Mouse (Mus musculus): Measurements from ENCODE around the gene Zfp568.

Zfp568 gene

DNA sequence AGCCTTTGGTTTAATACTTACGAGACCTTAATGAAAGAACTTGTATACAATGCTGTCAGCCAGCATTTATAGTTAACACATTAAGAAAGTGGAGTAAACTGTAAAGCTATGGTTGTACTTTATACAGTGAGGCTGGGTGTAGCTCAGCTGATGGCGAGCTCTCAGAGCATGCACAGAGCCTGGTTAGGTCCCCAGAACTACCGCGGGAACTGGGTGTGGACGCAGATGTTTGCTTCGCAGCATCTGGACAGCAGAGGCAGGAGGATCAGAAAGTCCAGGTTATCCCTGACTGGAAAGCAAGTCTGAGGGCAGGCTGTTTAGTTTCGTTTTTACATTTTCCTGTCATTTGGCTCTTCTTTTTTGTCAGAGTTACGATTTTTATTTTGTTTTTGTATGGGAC lies 8.9 kb downstream of the Zfp568 start:
- DNase-seq (ENCODE audit: low spot score), result no peak

DNA sequence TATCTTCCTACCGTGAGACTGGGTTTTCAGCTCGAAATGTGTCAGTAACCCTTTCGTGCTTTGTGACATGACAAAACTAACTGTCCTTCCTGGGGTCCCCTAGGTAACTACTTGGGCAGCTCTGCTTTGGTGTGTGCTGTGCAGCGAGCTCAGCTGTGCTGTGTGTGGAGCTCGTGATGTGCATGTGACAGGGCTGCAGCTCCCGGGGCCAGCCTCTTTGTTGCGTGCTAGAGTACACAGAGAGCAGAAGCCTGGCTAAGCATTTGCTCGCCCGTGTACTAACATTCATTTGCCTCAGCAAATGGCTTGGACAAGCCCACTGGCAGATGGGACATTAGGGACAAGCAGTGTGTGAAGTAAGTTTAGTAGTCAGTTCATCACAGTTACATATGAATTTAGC lies 9.6 kb downstream of the Zfp568 start:
- DNase-seq (ENCODE audit: low spot score), result no peak

DNA sequence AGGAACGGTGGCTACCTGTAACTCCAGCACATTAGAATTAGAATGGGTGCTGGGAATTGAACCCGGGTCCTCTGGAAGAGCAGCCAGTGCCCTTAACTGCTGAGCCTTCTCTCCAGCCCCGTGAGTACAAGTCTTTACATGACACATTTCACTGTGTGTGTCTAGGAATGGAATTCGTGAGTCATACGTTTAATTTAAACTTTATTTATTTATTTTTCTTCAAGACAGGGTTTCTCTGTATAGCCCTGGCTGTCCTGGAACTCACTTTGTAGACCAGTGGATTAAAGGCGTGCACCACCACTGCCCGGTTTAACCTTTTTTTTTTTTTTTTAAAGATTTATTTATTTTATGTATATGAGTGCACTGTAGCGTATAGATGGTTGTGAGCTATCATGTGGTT lies 11.4 kb downstream of the Zfp568 start:
- no peak for DNase-seq (ENCODE audit: low spot score)

DNA sequence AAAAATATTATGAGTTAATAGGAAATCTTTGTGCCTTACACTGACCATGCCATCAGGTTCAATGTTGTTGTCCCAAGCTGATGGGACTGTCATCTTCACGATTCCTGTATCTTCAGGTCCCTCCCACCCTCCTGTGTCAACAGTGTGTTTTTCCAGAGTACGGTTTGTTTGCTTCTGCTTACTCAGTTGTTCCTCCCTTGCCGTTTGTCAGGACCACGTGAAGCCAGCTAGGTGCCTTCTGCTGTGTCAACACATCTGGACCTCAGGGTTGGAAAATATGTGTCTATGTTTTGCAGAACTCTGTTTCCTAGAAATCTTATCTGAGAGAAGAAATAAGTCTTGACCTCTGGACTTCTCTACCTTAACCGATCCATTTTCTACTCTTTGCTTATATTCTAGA lies 16.8 kb downstream of the Zfp568 start:
- DNase-seq (ENCODE audit: low spot score), result no peak

DNA sequence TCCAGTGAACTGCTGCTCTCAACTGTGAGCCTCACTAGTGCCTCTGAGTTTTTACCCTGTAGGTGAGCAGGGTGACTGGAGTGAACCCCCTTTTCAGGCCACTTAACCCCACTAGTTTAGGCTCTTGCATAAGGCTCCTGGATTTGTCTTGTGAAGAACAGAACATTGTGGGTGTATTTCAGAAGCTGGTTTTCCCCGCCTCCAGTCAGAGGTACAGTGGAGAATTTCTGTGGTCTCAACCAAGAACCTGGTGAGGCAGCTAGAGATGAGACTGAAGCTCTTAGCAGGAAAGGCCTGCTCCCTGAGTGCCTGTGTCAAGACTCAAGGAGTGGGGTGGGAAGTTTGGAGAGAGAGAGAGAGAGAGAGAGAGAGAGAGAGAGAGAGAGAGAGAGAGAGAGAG lies 23.8 kb downstream of the Zfp568 start:
- no peak for DNase-seq (ENCODE audit: low spot score)

DNA sequence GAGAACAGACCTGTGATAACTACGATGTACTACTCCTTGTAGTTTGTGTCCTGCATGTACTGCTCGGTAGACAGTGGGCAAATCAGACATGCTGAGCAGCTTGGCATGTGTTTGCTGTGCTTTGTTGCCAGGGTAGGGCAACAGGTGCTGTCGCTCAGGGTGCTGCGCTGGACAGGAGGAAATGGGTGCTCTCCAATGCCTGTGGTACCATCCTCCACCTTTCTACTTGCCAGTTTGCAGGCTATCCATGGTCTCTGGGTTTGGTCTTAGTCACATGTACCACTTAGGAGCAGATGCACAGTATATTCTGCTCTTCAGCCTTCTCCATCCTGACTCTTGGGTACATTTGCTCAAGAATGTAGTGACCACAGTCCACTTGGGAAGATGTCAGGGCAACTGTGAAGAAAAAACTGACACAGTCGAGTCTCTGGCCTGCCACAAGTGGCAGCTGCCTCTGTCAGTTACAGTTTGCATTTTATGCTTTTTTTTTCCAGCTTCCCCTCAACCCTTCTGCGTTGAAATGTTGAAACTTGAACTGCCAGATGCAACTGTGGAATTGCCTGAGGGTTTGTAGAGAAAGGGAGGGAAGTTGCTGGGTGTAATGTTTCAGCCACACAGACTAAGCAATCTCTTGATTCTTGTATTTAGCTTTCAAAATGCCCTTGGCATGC lies 24.4 kb downstream of the Zfp568 start:
- DNase-seq (ENCODE audit: low spot score), result no peak

DNA sequence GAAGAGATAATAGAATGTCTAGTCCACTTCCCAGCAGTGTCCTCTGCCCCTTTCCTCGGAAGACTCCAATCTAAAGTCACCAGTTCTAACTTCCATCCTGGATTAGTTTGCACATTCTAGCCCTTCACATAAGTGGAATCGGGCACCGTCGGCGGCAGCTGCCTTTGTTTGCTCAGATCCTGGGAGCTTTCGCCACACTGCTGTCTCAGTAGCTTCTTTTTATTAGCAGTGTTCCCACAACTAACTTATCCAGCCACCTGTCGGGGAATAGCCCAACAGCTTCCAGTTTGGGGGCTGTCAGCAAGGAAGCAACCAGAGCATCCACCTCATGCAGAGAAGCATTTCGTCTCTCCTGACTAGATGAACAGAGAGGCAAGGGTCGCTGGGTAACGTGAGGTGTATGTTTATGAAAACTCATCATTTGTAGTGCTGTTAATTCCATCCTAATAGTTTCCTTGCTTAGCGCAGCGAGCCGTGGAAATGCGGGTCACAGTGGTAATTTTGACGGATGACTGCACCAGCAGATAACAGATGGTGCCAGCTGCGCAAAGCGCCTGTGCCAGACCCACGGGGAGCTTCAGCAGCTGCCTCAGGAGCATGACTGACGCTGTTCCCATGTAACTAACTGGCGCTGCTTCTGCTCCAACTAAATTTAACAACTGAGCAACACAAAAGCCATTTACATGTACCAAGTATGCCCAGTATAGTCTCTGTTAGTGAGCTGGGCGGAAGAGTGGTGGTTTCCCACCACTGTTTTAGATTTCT lies 25.7 kb downstream of the Zfp568 start:
- no peak for DNase-seq (ENCODE audit: low spot score)

DNA sequence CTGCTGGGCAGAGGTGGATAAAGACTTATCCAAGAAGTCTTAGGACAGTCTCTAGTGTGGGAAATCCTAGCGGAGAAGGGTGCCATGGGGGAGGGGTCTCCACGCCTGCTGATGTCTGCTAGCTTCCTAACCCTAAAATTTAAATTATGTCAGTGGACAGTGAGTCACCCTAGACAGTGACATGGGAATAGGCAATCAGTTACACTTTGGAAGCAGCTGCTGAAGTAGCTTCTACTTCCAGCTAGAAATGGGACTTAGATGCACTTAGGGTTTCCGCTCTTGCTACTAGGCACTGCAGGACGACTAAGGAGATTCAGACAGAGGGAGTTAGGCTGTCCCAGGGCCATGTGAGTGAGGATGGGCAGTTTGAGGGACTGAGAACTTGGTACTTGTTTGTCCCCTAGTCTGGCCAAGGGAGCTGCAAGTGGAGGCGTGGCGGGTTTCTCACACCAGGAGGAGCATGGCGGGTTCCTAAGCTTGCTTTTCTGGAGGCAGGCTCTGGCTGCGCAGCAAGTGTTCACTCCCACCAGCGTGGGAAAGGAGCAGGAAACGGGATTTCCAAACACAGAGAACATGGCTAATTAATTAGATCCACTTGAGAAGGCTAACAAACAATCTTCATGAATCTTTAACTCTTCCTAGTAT lies 26.9 kb downstream of the Zfp568 start:
- DNase-seq (ENCODE audit: low spot score), result no peak

DNA sequence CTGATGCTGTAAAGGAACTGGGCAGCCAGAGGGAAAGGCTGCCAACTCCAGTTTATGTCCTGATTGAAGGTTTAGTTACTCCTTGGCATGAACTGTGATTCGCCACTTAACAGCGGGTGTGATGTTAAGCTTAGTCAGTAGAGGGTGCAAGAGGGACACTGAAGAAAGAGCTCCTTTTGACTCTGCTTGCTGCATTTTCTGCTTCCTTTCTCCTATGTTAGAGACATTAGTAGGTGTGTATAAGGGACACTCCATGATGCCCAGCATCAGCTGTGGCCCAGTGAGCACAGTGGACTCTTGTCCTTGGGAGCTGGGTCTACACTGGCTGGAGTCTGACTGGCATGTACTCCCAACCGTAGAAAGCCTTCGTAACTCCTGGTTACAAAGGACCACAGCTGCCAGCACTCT lies 29.2 kb downstream of the Zfp568 start:
- DNase-seq (ENCODE audit: low spot score), result peak; percentile 46

DNA sequence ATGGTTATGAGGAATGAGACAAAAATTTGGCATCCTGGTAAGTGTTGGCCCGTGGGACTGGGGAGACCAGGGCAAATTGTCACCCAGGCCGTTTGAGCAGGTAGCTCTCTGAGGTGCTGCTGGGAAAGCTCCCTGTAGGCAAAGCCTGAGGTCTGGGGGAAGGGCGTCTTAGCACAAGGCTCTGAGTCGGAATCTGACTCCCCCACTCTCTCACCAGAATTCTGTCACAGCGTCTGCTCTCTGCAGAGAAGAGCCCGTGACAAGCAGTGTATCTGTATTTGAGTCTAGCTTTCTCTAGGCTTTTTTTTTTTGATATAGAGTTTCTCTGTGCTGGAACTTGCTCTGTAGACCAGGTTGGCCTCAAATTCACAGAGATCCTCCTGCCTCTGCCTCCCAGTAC lies 33.5 kb downstream of the Zfp568 start:
- DNase-seq (ENCODE audit: low spot score), result no peak

DNA sequence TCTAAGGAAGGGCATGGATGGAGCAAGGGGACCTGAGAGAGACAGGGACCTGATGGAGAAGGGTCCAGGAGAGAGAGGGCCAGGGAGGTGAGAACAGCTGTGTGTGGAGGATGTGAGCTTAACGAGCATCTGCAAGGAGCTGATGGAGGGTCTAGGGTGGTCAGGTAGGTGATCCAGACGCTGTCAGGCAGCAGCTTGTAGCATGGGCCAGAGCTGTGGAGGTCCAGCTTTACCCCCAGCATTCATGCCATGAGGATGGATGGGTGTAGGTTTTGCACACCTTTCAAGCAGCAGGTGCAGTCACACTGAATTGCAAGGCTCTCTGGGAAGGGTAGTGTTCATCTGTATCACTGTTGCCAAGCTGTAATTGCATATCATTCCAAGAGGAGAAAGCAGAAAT lies 35.8 kb downstream of the Zfp568 start:
- no peak for DNase-seq (ENCODE audit: low spot score)

DNA sequence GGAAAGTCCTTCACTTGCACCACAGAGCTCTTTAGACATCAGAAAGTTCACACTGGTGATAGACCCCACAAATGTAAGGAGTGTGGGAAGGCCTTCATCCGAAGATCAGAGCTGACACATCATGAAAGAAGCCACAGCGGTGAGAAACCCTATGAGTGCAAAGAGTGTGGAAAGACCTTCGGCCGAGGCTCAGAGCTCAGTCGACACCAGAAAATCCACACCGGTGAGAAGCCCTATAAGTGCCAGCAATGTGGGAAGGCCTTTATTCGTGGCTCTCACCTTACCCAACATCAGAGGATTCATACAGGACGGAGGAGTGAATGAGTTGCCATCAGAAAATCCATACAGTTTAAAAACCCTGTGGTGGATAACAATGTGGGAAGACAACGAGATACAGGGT lies 39.6 kb downstream of the Zfp568 start:
- DNase-seq (ENCODE audit: low spot score), result no peak

DNA sequence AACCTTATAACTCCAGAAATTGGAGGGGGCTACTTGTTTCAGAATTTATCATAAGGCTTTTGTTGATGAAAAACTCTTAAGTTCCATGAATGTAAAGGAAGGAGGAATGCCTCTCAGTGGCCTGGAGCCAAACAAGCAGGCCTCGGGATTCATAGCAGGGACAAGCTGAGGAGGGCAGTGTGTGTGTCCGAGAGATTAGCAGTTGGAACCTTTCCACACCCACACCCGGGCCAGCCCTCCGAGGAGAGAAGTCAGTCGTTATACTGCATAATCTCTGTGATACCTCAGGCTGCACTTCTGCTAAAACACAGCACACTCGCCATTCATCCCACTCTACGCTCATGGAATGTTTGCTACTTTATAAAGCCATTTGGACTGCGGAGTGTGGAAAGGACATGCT lies 40.0 kb downstream of the Zfp568 start:
- no peak for DNase-seq (ENCODE audit: low spot score)

DNA sequence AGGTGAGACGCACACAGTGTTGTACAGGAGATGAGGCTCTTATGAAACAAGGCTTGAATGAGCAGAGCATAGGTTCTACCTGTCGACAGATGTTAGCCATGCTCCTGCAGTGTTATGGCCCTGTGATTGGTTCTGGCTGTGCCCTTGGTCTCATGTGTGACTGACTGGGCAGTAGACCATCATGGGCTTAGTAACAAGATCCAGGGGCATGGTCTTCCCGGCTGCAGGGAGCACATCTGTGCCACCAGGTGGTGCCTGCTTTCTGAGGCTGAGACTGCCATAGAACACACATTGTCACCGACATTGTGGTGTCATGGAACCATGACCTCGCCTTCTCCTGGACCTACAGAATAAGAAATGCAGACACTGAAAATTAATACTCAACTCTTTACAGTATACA lies 41.6 kb downstream of the Zfp568 start:
- no peak for DNase-seq (ENCODE audit: low spot score)

DNA sequence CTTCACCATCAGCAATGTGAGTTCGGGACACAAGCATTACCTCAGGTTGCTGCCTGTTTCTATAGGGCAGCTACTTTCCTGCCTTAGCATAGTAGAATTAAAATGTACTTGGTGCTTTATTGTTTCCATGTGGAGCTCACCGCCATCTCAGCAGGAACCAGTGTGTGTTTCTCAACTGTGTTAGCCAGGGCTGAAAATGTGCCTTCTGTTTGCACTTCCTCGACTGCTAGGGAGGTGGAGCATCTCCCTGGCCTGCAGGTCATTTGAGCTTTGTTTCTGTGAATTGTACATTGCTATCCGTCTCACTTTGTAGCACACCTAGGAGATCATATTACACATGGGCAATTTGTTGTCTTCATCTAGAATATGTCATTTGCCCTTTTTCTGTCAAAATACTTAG lies 43.6 kb downstream of the Zfp568 start:
- no peak for DNase-seq (ENCODE audit: low spot score)

DNA sequence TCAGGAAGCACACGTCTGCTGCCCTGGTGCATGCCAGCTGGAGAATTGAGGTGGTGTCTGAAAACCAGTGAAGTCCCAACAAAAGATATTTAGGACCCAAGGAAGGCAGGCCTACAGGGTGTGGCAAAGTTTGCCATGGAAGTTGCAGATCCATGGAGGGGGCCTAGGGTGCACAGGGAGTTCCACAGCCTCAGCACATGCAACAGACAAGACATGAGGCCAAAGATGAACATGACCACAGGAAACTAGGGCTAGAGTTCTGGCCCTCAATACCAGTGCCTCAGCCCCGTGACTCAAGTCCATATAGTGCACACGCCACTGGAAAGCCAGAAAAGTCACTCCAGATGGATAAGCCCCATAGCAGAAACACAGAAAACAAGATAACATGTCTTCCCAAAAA lies 44.8 kb downstream of the Zfp568 start:
- no peak for DNase-seq (ENCODE audit: low spot score)

DNA sequence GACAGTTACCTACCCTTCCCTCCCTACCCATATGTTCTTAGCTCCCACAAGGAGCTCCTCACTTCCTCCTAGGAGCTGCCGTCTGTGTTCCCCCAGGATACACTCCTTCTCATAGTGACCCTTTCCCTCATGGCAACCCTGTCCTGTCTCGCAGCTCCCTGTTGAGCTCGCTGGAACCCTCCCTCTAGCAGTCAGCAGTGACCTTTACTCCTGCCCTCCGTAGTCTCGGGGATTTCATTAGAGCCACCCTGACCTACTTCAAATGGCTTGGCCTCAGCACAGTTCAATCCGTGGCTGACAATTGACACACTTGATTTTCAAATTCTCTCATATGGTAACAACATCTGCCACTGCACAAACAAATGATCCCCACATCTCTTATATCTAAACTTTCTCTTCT lies 46.9 kb downstream of the Zfp568 start:
- no peak for DNase-seq (ENCODE audit: low spot score)

DNA sequence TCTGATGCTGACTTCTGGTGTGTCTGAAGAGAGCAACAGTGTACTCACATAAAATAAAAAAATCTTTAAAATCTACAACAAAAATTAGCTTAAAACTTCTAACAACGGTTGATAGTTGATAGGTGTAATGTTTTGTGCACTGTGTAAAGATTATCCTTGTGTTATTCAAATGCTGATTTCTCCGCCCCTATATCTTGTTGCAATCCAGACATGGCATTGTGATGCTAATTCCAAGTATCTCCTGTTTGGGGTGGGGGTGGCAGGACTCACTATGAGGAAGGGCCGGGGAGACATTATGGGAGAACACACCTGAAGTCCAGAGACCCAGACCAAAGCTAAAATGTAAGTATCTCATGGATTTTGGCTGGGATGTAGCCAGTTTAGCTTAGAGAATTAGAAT lies 47.6 kb downstream of the Zfp568 start:
- no peak for DNase-seq (ENCODE audit: low spot score)

DNA sequence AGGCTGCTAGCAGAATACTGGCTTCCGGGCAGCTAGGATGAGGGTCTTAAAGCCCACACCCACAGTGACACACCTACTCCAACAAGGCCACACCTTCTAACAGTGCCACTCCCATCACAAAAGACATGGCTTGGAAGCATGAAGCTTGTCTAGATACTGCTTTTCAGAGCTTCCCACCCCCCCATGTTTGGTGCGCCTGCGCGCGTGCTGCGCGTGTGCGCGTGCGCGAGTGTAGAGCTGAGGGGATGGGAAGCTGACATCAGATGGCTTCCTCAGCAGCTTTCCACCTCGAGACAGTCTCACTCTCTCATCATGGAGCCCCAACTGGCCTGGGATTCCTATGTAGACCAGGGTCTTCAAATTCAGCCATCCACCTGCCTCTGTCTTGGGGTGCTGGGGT lies 50.6 kb downstream of the Zfp568 start:
- no peak for DNase-seq (ENCODE audit: low spot score)

DNA sequence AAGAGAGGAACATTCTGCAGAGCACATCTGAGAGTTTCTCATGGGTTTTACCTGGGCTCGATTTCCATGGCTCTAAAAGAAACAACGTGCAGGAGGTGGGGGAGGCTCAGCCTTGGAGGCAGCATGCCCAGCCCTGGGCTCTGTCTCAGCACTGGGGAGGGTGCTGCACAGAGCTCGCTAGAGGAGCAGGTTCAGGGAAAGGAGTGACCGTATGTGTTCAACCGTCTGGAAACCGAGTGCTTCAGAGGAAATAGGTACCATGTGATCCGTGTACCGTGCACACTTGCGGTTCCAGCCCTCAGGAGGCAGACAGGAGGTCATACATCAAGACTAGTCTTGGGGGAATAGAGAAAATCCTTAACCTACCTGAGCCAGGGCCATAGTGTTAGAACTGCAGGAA lies 60.6 kb downstream of the Zfp568 start:
- no peak for DNase-seq (ENCODE audit: low spot score)

DNA sequence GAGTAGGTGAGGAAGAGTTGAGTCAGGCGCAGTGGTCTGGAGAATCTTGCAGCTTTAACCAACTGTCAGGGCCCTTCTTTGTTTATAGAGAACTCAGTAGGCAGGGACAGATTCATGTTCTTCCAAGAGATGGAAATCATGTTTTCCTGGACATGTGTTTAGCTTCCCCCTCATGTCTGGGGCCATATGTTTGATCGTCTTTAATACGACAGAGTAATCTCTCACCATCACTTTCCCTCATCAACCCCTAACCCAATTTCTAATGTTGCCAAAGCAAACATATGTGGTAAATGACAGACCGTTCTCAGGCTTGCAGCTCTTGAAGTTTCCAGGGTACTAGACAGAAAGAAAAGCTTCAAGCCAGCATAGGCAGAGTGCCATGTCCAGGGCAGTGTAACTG lies 64.4 kb downstream of the Zfp568 start:
- DNase-seq (ENCODE audit: low spot score), result no peak

DNA sequence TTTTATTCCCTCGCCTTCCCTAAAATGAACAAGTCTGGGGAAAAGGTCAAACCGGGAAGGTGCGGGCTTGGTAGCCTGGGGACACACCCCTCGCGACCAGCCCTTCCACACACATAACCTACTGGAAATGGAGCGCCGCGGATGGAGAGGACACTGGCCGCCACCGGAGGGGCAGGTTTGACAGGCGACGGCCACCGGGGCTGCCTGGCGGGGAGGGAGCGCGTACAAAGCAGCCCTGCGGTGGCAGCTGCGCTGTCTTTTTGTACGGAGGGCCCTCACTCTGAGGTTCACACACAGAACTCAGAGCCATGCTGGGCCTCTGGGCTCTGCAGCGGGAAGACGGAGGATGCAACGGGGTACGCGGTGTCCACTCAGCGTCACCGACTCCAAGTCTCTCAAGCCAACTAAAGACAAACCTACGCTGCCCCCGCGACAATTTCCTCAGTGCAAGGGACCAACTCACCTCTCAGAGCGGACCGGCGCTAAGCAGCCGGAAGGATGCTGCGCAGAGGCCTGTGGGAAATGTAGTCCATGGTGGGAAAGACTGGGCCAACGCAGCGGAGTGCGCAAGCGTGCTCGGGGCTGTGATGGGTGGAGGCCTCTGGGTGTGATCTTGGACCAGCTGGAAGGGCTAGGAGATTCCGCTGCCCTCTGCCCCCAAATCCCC lies 67.3 kb downstream of the Zfp568 start, which contains the start of gene Zfp14:
Gene Zfp14, minus strand, starts transcription at position 499 of the 667 bp plus-strand sequence.
- DNase-seq (ENCODE audit: low spot score), result peak; percentile 77

DNA sequence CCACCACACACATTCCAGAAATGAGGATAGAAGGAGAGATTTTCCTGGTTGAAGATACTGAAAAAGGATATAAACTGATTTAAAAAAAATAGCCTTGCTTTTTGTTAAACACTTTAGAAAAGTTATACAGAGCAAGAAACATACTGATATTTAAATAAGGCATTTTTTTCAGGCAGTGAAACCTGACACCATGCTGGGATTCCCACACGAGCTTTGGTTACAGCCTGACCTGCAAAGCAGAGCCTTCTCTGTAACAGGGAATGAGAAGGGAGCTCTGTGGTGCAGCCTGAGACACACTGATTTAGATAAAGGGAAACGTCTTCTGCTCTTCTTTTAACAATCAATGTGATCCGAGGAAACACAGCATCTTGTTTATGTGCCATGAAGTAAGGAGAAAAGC lies 69.8 kb downstream of the Zfp568 start:
- no peak for DNase-seq (ENCODE audit: low spot score)

Data from ovary, postnatal 14 days (tissue).